Mouse (Mus musculus): Measurements from ENCODE around the gene Lrrc59. TPM values are rescaled to one million over a fixed set of nuclear protein-coding genes. Genes with fewer than 3 reads are reported as not detected.
"Not testable (repeated sequence)": the region's sequence is repeated elsewhere in the genome, so short reads cannot be mapped to it uniquely, and the experiment has no call there.

Gene Lrrc59
- polyA plus RNA-seq, 1 experiment from 2014 or later = 226 TPM

GRCm38 (mm10) chr11:94651241-94651640 is 21.7 kb downstream of the Lrrc59 start:
- not testable (repeated sequence) for H3K4me1 ChIP-seq (replicated peaks; ENCODE audit: control insufficient read depth, insufficient read depth, low read length); H3K4me3 ChIP-seq (ENCODE audit: low read depth, low read length); ATAC-seq (replicated peaks; ENCODE audit: low FRiP score); H3K27me3 ChIP-seq (ENCODE audit: control insufficient read depth, insufficient read depth, low read length); H3K36me3 ChIP-seq (ENCODE audit: control insufficient read depth, insufficient read depth, low read length); H3K4me2 ChIP-seq (ENCODE audit: low read depth, low read length, severe bottlenecking); H3K9me3 ChIP-seq (ENCODE audit: control insufficient read depth, low read length); H3K27ac ChIP-seq (ENCODE audit: low read depth, low read length); H3K9ac ChIP-seq (ENCODE audit: low read length); DNase-seq (ENCODE audit: low spot score)
- WGBS = 96% methylated on average over 5 of the region's 7 CpGs

GRCm38 (mm10) chr11:94652973-94653372 is 23.4 kb downstream of the Lrrc59 start:
- Histone ChIP-seq H3K4me2 (ENCODE audit: low read depth, low read length, severe bottlenecking) (peak overlapping the region; percentile 51), H3K36me3 (ENCODE audit: control insufficient read depth, insufficient read depth, low read length) (peaks cover 2% of the 10 kb centered on the region; the same call in 1 of the 2 replicates), H3K4me3 (ENCODE audit: low read depth, low read length) (peak overlapping the region; percentile 61), H3K9ac (ENCODE audit: low read length) (peak overlapping the region; percentile 71), H3K27ac (ENCODE audit: low read depth, low read length) (no peak overlapping the region), H3K27me3 (ENCODE audit: control insufficient read depth, insufficient read depth, low read length) (no peaks in the 10 kb centered on the region), H3K4me1 (replicated peaks; ENCODE audit: control insufficient read depth, insufficient read depth, low read length) (no peaks in the 10 kb centered on the region; the same call in 1 of the 2 replicates), H3K9me3 (ENCODE audit: control insufficient read depth, low read length) (no peaks in the 10 kb centered on the region)
- ATAC-seq (replicated peaks; ENCODE audit: low FRiP score) = no peak
- WGBS = 48% methylated on average over 8 of the region's 8 CpGs
- no peak for DNase-seq (ENCODE audit: low spot score)

GRCm38 (mm10) chr11:94653663-94654436 is 24.3 kb downstream of the Lrrc59 start, which contains the start of the genes Mrpl27 and Eme1:
TSS of gene Mrpl27 (plus strand) at chr11:94653767.
TSS of gene Eme1 (minus strand) at chr11:94653964.
- Histone ChIP-seq H3K9me3 (ENCODE audit: control insufficient read depth, low read length) (no peaks in the 10 kb centered on the region), H3K36me3 (ENCODE audit: control insufficient read depth, insufficient read depth, low read length) (no peaks in the 10 kb centered on the region), H3K4me2 (ENCODE audit: low read depth, low read length, severe bottlenecking) (peak within 1 kb of the TSS; percentile 51), H3K9ac (ENCODE audit: low read length) (peak within 1 kb of the TSS; percentile 71), H3K4me1 (replicated peaks; ENCODE audit: control insufficient read depth, insufficient read depth, low read length) (no peaks in the 10 kb centered on the region; the same call in 1 of the 2 replicates), H3K27me3 (ENCODE audit: control insufficient read depth, insufficient read depth, low read length) (no peaks in the 10 kb centered on the region), H3K4me3 (ENCODE audit: low read depth, low read length) (peak within 1 kb of the TSS; percentile 61), H3K27ac (ENCODE audit: low read depth, low read length) (peak within 1 kb of the TSS; percentile 77; the same call in 1 of the 2 replicates)
- DNase-seq (ENCODE audit: low spot score) = peak; percentile 82
- 2% methylated on average over 32 of the region's 32 CpGs for WGBS
- ATAC-seq (replicated peaks; ENCODE audit: low FRiP score) = peak; percentile 91

- H3K9ac ChIP-seq (ENCODE audit: low read length) = no peak overlapping the region
- ATAC-seq (replicated peaks; ENCODE audit: low FRiP score) (no peak), DNase-seq (ENCODE audit: low spot score) (no peak)
- no peaks in the 10 kb centered on the region for H3K9me3 ChIP-seq (ENCODE audit: control insufficient read depth, low read length)
- H3K4me3 ChIP-seq (ENCODE audit: low read depth, low read length) = no peak overlapping the region
- no peak overlapping the region for H3K4me2 ChIP-seq (ENCODE audit: low read depth, low read length, severe bottlenecking)
- no peaks in the 10 kb centered on the region for H3K27me3 ChIP-seq (ENCODE audit: control insufficient read depth, insufficient read depth, low read length)
- no peak overlapping the region for H3K27ac ChIP-seq (ENCODE audit: low read depth, low read length)
- no peaks in the 10 kb centered on the region; the same call in 1 of the 2 replicates for H3K36me3 ChIP-seq (ENCODE audit: control insufficient read depth, insufficient read depth, low read length)
- no peaks in the 10 kb centered on the region for H3K4me1 ChIP-seq (replicated peaks; ENCODE audit: control insufficient read depth, insufficient read depth, low read length)
- 73% methylated on average over 1 of the region's 1 CpGs for WGBS
Measured at GRCm38 (mm10) chr11:94661344-94661743, 31.8 kb downstream of the Lrrc59 start.

GRCm38 (mm10) chr11:94665281-94665680 is 35.7 kb downstream of the Lrrc59 start:
- ATAC-seq (replicated peaks; ENCODE audit: low FRiP score) (no peak), DNase-seq (ENCODE audit: low spot score) (peak; percentile 47)
- Histone ChIP-seq H3K27ac (ENCODE audit: low read depth, low read length) (no peak overlapping the region), H3K36me3 (ENCODE audit: control insufficient read depth, insufficient read depth, low read length) (peaks cover 14% of the 10 kb centered on the region), H3K9me3 (ENCODE audit: control insufficient read depth, low read length) (no peaks in the 10 kb centered on the region), H3K9ac (ENCODE audit: low read length) (no peak overlapping the region), H3K4me3 (ENCODE audit: low read depth, low read length) (no peak overlapping the region), H3K27me3 (ENCODE audit: control insufficient read depth, insufficient read depth, low read length) (no peaks in the 10 kb centered on the region), H3K4me2 (ENCODE audit: low read depth, low read length, severe bottlenecking) (no peak overlapping the region), H3K4me1 (replicated peaks; ENCODE audit: control insufficient read depth, insufficient read depth, low read length) (no peaks in the 10 kb centered on the region)
- 89% methylated on average over 6 of the region's 6 CpGs for WGBS

- Histone ChIP-seq H3K27ac (ENCODE audit: low read depth, low read length) (no peak overlapping the region), H3K27me3 (ENCODE audit: control insufficient read depth, insufficient read depth, low read length) (no peaks in the 10 kb centered on the region), H3K9ac (ENCODE audit: low read length) (no peak overlapping the region), H3K4me2 (ENCODE audit: low read depth, low read length, severe bottlenecking) (no peak overlapping the region), H3K9me3 (ENCODE audit: control insufficient read depth, low read length) (no peaks in the 10 kb centered on the region), H3K36me3 (ENCODE audit: control insufficient read depth, insufficient read depth, low read length) (no peaks in the 10 kb centered on the region; the same call in 1 of the 2 replicates), H3K4me1 (replicated peaks; ENCODE audit: control insufficient read depth, insufficient read depth, low read length) (peaks cover 7% of the 10 kb centered on the region), H3K4me3 (ENCODE audit: low read depth, low read length) (no peak overlapping the region)
- ATAC-seq (replicated peaks; ENCODE audit: low FRiP score) (no peak), DNase-seq (ENCODE audit: low spot score) (peak; percentile 37)
- 84% methylated on average over 5 of the region's 5 CpGs for WGBS
Measured at GRCm38 (mm10) chr11:94674984-94675383, 45.4 kb downstream of the Lrrc59 start.

- no peak overlapping the region; the same call in 1 of the 2 replicates for H3K4me2 ChIP-seq (ENCODE audit: low read depth, low read length, severe bottlenecking)
- H3K27ac ChIP-seq (ENCODE audit: low read depth, low read length) = no peak overlapping the region
- no peaks in the 10 kb centered on the region for H3K36me3 ChIP-seq (ENCODE audit: control insufficient read depth, insufficient read depth, low read length)
- peaks cover 7% of the 10 kb centered on the region for H3K4me1 ChIP-seq (replicated peaks; ENCODE audit: control insufficient read depth, insufficient read depth, low read length)
- WGBS = 81% methylated on average over 5 of the region's 5 CpGs
- no peak overlapping the region for H3K9ac ChIP-seq (ENCODE audit: low read length)
- no peaks in the 10 kb centered on the region for H3K27me3 ChIP-seq (ENCODE audit: control insufficient read depth, insufficient read depth, low read length)
- H3K4me3 ChIP-seq (ENCODE audit: low read depth, low read length) = no peak overlapping the region
- no peak for ATAC-seq (replicated peaks; ENCODE audit: low FRiP score)
- H3K9me3 ChIP-seq (ENCODE audit: control insufficient read depth, low read length) = no peaks in the 10 kb centered on the region
- DNase-seq (ENCODE audit: low spot score) = no peak
Measured at GRCm38 (mm10) chr11:94675446-94675845, 45.9 kb downstream of the Lrrc59 start.

GRCm38 (mm10) chr11:94676308-94676707 is 46.7 kb downstream of the Lrrc59 start:
- H3K27ac ChIP-seq (ENCODE audit: low read depth, low read length) = no peak overlapping the region
- H3K4me1 ChIP-seq (replicated peaks; ENCODE audit: control insufficient read depth, insufficient read depth, low read length) = peaks cover 7% of the 10 kb centered on the region
- peak overlapping the region; percentile 90 for H3K4me3 ChIP-seq (ENCODE audit: low read depth, low read length)
- ATAC-seq (replicated peaks; ENCODE audit: low FRiP score) = no peak
- peak overlapping the region; percentile 74 for H3K4me2 ChIP-seq (ENCODE audit: low read depth, low read length, severe bottlenecking)
- DNase-seq (ENCODE audit: low spot score) = no peak
- H3K9me3 ChIP-seq (ENCODE audit: control insufficient read depth, low read length) = no peaks in the 10 kb centered on the region
- no peaks in the 10 kb centered on the region for H3K36me3 ChIP-seq (ENCODE audit: control insufficient read depth, insufficient read depth, low read length)
- WGBS = 45% methylated on average over 4 of the region's 4 CpGs
- H3K27me3 ChIP-seq (ENCODE audit: control insufficient read depth, insufficient read depth, low read length) = no peaks in the 10 kb centered on the region
- peak overlapping the region; percentile 96 for H3K9ac ChIP-seq (ENCODE audit: low read length)

Data from forebrain, embryonic 11.5 days (tissue).